Mouse (Mus musculus): ENCODE data around the gene Plekha5.
"Not testable (repeated sequence)": the region's sequence is repeated elsewhere in the genome, so short reads cannot be mapped to it uniquely, and the experiment has no call there.

Plekha5 gene

GRCm38 (mm10) chr6:140490921-140491537 lies 67.2 kb downstream of the Plekha5 start:
- no peak for DNase-seq

- no peak for DNase-seq
Measured at GRCm38 (mm10) chr6:140492043-140492442, 68.2 kb downstream of the Plekha5 start.

GRCm38 (mm10) chr6:140498074-140498473 lies 74.2 kb downstream of the Plekha5 start:
- DNase-seq = no peak

- no peak for DNase-seq
Measured at GRCm38 (mm10) chr6:140498958-140499357, 75.1 kb downstream of the Plekha5 start.

- not testable (repeated sequence) for DNase-seq
Measured at GRCm38 (mm10) chr6:140500829-140501228, 77.0 kb downstream of the Plekha5 start.

- no peak for DNase-seq
Measured at GRCm38 (mm10) chr6:140501841-140502240, 78.0 kb downstream of the Plekha5 start.

GRCm38 (mm10) chr6:140504796-140505195 lies 80.9 kb downstream of the Plekha5 start:
- no peak for DNase-seq

- no peak for DNase-seq
Measured at GRCm38 (mm10) chr6:140507605-140508004, 83.8 kb downstream of the Plekha5 start.

GRCm38 (mm10) chr6:140508475-140509150 lies 84.8 kb downstream of the Plekha5 start:
- no peak for DNase-seq

GRCm38 (mm10) chr6:140509151-140509530 lies 85.3 kb downstream of the Plekha5 start:
- DNase-seq = no peak

- DNase-seq = no peak
Measured at GRCm38 (mm10) chr6:140512016-140512415, 88.2 kb downstream of the Plekha5 start.

- DNase-seq = no peak
Measured at GRCm38 (mm10) chr6:140512427-140512826, 88.6 kb downstream of the Plekha5 start.

GRCm38 (mm10) chr6:140514205-140515110 lies 90.6 kb downstream of the Plekha5 start:
- peak; percentile 41 to 54 for DNase-seq

GRCm38 (mm10) chr6:140515550-140515949 lies 91.7 kb downstream of the Plekha5 start:
- no peak for DNase-seq

GRCm38 (mm10) chr6:140516202-140516601 lies 92.3 kb downstream of the Plekha5 start:
- DNase-seq = no peak

- peak in 1 of 2 experiments; percentile 51 for DNase-seq
Measured at GRCm38 (mm10) chr6:140517188-140517587, 93.3 kb downstream of the Plekha5 start.

- no peak for DNase-seq
Measured at GRCm38 (mm10) chr6:140519019-140519418, 95.2 kb downstream of the Plekha5 start.

GRCm38 (mm10) chr6:140519488-140520159 lies 95.8 kb downstream of the Plekha5 start:
- DNase-seq = no peak

GRCm38 (mm10) chr6:140520961-140521360 lies 97.1 kb downstream of the Plekha5 start:
- no peak for DNase-seq

GRCm38 (mm10) chr6:140521832-140522231 lies 98.0 kb downstream of the Plekha5 start:
- no peak for DNase-seq

GRCm38 (mm10) chr6:140523600-140523999 lies 99.7 kb downstream of the Plekha5 start:
- no peak for DNase-seq

GRCm38 (mm10) chr6:140528414-140528813 lies 104.6 kb downstream of the Plekha5 start:
- DNase-seq = no peak

- not testable (repeated sequence) for DNase-seq
Measured at GRCm38 (mm10) chr6:140532858-140533257, 109.0 kb downstream of the Plekha5 start.

Data from lung, postnatal 4 days (tissue).